Mouse (Mus musculus) myocyte (in vitro differentiated cells): ENCODE results near the gene Mapk14. TPM values are rescaled to one million over a fixed set of nuclear protein-coding genes. Genes with fewer than 3 reads are reported as not detected.

Source experiments
- H3K27me3 ChIP-seq: one replicate; pipeline ENCODE4 v1.6.1; 2011; ENCODE audit not compliant: control insufficient read depth, insufficient read depth, insufficient read length
- H3K36me3 ChIP-seq: one replicate; pipeline ENCODE4 v1.6.1; 2011; ENCODE audit not compliant: control insufficient read depth, insufficient read depth
- H3K4me2 ChIP-seq: one replicate; pipeline ENCODE4 v1.6.1; 2011; ENCODE audit warnings: low read depth, control low read depth
- H3K4me3 ChIP-seq: one replicate; pipeline ENCODE4 v1.5.1; 2011; ENCODE audit warnings: mild to moderate bottlenecking, control low read depth, moderate library complexity
- H3K79me2 ChIP-seq: one replicate; pipeline ENCODE4 v1.6.1; 2011; ENCODE audit not compliant: control insufficient read depth, insufficient read depth
- H3ac ChIP-seq: one replicate; pipeline ENCODE4 v1.6.1; 2011; ENCODE audit not compliant: control insufficient read depth, insufficient read length
- CEBPB ChIP-seq: IDR thresholded peaks from 2 replicates; pipeline ENCODE4 v1.6.1; 2011; ENCODE audit warnings: mild to moderate bottlenecking, moderate library complexity; ENCODE audit not compliant: poor library complexity, insufficient read depth, severe bottlenecking
- E2F4 ChIP-seq: IDR thresholded peaks from one replicate; pipeline ENCODE4 v1.6.1; 2011; ENCODE audit warnings: mild to moderate bottlenecking, control low read depth, moderate library complexity; ENCODE audit not compliant: insufficient read depth
- MAX ChIP-seq: IDR thresholded peaks from one replicate; pipeline ENCODE4 v1.6.1; 2011; ENCODE audit warnings: low read depth, mild to moderate bottlenecking, control low read depth
- MYOD1 ChIP-seq, 3 experiments: IDR thresholded peaks; one replicate each; pipeline ENCODE4 v1.6.1; 2011; ENCODE audit warnings: control low read depth in 2 of 3, low read depth in 2 of 3, mild to moderate bottlenecking in 2 of 3, moderate library complexity in 1 of 3; ENCODE audit not compliant: insufficient read length in 2 of 3, control insufficient read depth in 1 of 3
- MYOG ChIP-seq, 3 experiments: IDR thresholded peaks; one replicate each; pipeline ENCODE4 v1.6.1; 2011; ENCODE audit warnings: control low read depth in 2 of 3, low read depth in 2 of 3, mild to moderate bottlenecking in 2 of 3; ENCODE audit not compliant: insufficient read length in 2 of 3, control insufficient read depth in 1 of 3, insufficient read depth in 1 of 3
- POLR2A ChIP-seq: IDR thresholded peaks from one replicate; pipeline ENCODE4 v1.6.1; 2011; ENCODE audit warnings: low read depth, mild to moderate bottlenecking, control low read depth, moderate library complexity; ENCODE audit not compliant: insufficient read length
- POLR2AphosphoS2 ChIP-seq: IDR thresholded peaks from one replicate; pipeline ENCODE4 v1.6.1; 2011; ENCODE audit warnings: low read depth, control low read depth; ENCODE audit not compliant: insufficient read length
- REST ChIP-seq: IDR thresholded peaks from one replicate; pipeline ENCODE4 v1.6.1; 2011; ENCODE audit warnings: mild to moderate bottlenecking, control low read depth, moderate library complexity; ENCODE audit not compliant: insufficient read depth, insufficient read length
- SRF ChIP-seq: IDR thresholded peaks from one replicate; pipeline ENCODE4 v1.6.1; 2011; ENCODE audit warnings: low read depth; ENCODE audit not compliant: control insufficient read depth, insufficient read length
- TCF12 ChIP-seq: IDR thresholded peaks from one replicate; pipeline ENCODE4 v1.6.1; 2011; ENCODE audit warnings: mild to moderate bottlenecking, control low read depth; ENCODE audit not compliant: poor library complexity, insufficient read depth, severe bottlenecking
- TCF3 ChIP-seq: IDR thresholded peaks from one replicate; pipeline ENCODE4 v1.6.1; 2011; ENCODE audit warnings: low read depth, control low read depth; ENCODE audit not compliant: insufficient read length
- USF1 ChIP-seq: IDR thresholded peaks from one replicate; pipeline ENCODE4 v1.6.1; 2011; ENCODE audit warnings: low read depth, mild to moderate bottlenecking, control low read depth, moderate library complexity
- polyA plus RNA-seq: library from polyadenylated mRNA; unstranded; fragments of >200 nt; fragmentation: generic; extraction: Trizol; gene quantifications from one replicate; pipeline ENCODE4 v1.2.1, GENCODE M21; 2012; ENCODE audit warnings: missing spikeins

Mapk14 gene
- polyA plus RNA-seq, 1 experiment: 34.6 TPM

GRCm38 (mm10) chr17:28683601-28684000 is 7.5 kb upstream of the Mapk14 start:
- TF ChIP-seq MAX (no peak), MYOG (IDR thresholded peaks at IDR 0.05; ENCODE audit: control insufficient read depth in 1 of 3, insufficient read depth in 1 of 3, insufficient read length in 2 of 3, low read depth in 2 of 3) (no peak), POLR2A (no peak), TCF12 (no peak), POLR2AphosphoS2 (no peak), SRF (no peak), E2F4 (no peak), REST (no peak), TCF3 (no peak), MYOD1 (IDR thresholded peaks at IDR 0.05; ENCODE audit: control insufficient read depth in 1 of 3, insufficient read length in 2 of 3, low read depth in 2 of 3) (no peak)
- H3ac ChIP-seq: no peak overlapping the region
- H3K4me2 ChIP-seq: no peak overlapping the region
- no peak overlapping the region for H3K4me3 ChIP-seq
- no peaks in the 10 kb centered on the region for H3K79me2 ChIP-seq
- no peaks in the 10 kb centered on the region for H3K36me3 ChIP-seq
- no peaks in the 10 kb centered on the region for H3K27me3 ChIP-seq

GRCm38 (mm10) chr17:28684631-28685030 is 6.5 kb upstream of the Mapk14 start:
- no peak overlapping the region for H3K4me3 ChIP-seq
- no peaks in the 10 kb centered on the region for H3K79me2 ChIP-seq
- no peaks in the 10 kb centered on the region for H3K36me3 ChIP-seq
- TF ChIP-seq POLR2A (no peak), USF1 (no peak), TCF12 (no peak), CEBPB (no peak), TCF3 (no peak), REST (no peak), MYOG (IDR thresholded peaks at IDR 0.05; ENCODE audit: control insufficient read depth in 1 of 3, insufficient read depth in 1 of 3, insufficient read length in 2 of 3, low read depth in 2 of 3) (no peak), SRF (no peak), POLR2AphosphoS2 (no peak), MAX (no peak), MYOD1 (IDR thresholded peaks at IDR 0.05; ENCODE audit: control insufficient read depth in 1 of 3, insufficient read length in 2 of 3, low read depth in 2 of 3) (no peak), E2F4 (no peak)
- H3K27me3 ChIP-seq: no peaks in the 10 kb centered on the region
- no peak overlapping the region for H3K4me2 ChIP-seq
- no peak overlapping the region for H3ac ChIP-seq

GRCm38 (mm10) chr17:28687354-28687753 is 3.8 kb upstream of the Mapk14 start:
- no peaks in the 10 kb centered on the region for H3K36me3 ChIP-seq
- H3K4me3 ChIP-seq: no peak overlapping the region
- no peak for TF ChIP-seq TCF12
- TF ChIP-seq USF1: no peak
- no peak for TF ChIP-seq MAX
- no peak for TF ChIP-seq MYOG (IDR thresholded peaks at IDR 0.05; ENCODE audit: control insufficient read depth in 1 of 3, insufficient read depth in 1 of 3, insufficient read length in 2 of 3, low read depth in 2 of 3)
- TF ChIP-seq POLR2A: no peak
- no peak for TF ChIP-seq E2F4
- TF ChIP-seq MYOD1 (IDR thresholded peaks at IDR 0.05; ENCODE audit: control insufficient read depth in 1 of 3, insufficient read length in 2 of 3, low read depth in 2 of 3): no peak
- TF ChIP-seq POLR2AphosphoS2: no peak
- no peak for TF ChIP-seq SRF
- no peak for TF ChIP-seq CEBPB
- TF ChIP-seq REST: no peak
- TF ChIP-seq TCF3: no peak
- H3K79me2 ChIP-seq: peaks cover 6% of the 10 kb centered on the region
- H3K4me2 ChIP-seq: no peak overlapping the region
- H3ac ChIP-seq: no peak overlapping the region
- H3K27me3 ChIP-seq: no peaks in the 10 kb centered on the region

- Histone ChIP-seq H3K79me2 (peaks cover 30% of the 10 kb centered on the region), H3K27me3 (no peaks in the 10 kb centered on the region), H3K4me3 (peak within 1 kb of the TSS; percentile 60), H3ac (peak within 1 kb of the TSS; percentile 65), H3K4me2 (peak within 1 kb of the TSS; percentile 96), H3K36me3 (no peaks in the 10 kb centered on the region)
- TF ChIP-seq POLR2A: no peak
Measured at GRCm38 (mm10) chr17:28689586-28690283, 1.4 kb upstream of the Mapk14 start, which contains the start of gene Slc26a8. Gene Slc26a8 (minus strand): TSS chr17:28690233.

- Histone ChIP-seq H3K4me2 (peak overlapping the region; percentile 89), H3K4me3 (peak overlapping the region; percentile 60), H3ac (peak overlapping the region; percentile 65), H3K79me2 (peaks cover 50% of the 10 kb centered on the region), H3K27me3 (no peaks in the 10 kb centered on the region), H3K36me3 (no peaks in the 10 kb centered on the region)
- TF ChIP-seq MYOD1 (IDR thresholded peaks at IDR 0.05; ENCODE audit: control insufficient read depth in 1 of 3, insufficient read length in 2 of 3, low read depth in 2 of 3): peak in 1 of 3 experiments; percentile 31
- TF ChIP-seq POLR2A: no peak
Measured at GRCm38 (mm10) chr17:28691687-28692340, 685 bp downstream of the Mapk14 start.
